Mouse (Mus musculus) small intestine, adult 2 months (tissue): ENCODE data around the gene Gpx5.

Experiments
- CTCF ChIP-seq: fragments of 200-500 bp; IDR thresholded peaks from 2 replicates; pipeline ENCODE4 v1.5.1; 2012; ENCODE audit warnings: low read depth, mild to moderate bottlenecking, control low read depth, inconsistent platforms, low read length, moderate library complexity, mixed read lengths; ENCODE audit not compliant: insufficient replicate concordance, insufficient read length; ENCODE audit errors: extremely low read depth
- POLR2A ChIP-seq: fragments of 200-500 bp; IDR thresholded peaks from 2 replicates; pipeline ENCODE4 v1.6.1; 2012; ENCODE audit warnings: low read depth, mild to moderate bottlenecking, control low read depth, inconsistent platforms, low read length, moderate library complexity

DNA sequence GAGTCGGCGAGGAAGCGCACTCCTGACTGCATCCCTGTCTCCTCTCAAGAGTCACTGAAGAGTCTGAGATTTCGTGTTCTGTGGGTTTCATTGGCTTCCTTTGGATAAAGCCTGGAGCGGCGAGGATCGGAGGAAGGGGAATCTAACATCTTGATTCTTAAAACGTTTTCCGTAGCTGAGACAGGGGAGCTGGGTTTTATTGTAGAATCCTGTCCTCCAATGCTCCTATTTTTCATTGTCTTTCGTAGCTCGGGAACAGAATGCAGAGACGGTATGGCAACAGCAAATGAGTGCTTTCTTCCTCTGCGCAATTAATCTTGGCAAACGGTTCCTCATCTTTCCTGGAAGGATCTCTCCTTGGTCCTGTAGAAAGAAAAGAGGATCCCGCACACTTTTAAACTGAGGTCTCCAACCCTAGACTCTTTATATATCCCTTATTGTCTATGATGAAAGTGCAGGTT lies 33.3 kb downstream of the Gpx5 start:
- no peak for TF ChIP-seq CTCF
- TF ChIP-seq POLR2A = no peak
